Mouse (Mus musculus) intestine, postnatal 0 days (tissue): ENCODE results near the gene Sumo3. TPM values are rescaled to one million over a fixed set of nuclear protein-coding genes. Genes with fewer than 3 reads are reported as not detected.

Source experiments
- ATAC-seq: fragments of 200-750 bp; cut with Nextera tagmentation; 2 replicates; pipeline ENCODE4 v1.8.0; 2017; ENCODE audit warnings: mild to moderate bottlenecking, moderate TSS enrichment, moderate library complexity
- H3K27ac ChIP-seq: fragments of 300-500 bp; sonication (generic); 2 replicates; pipeline ENCODE4 v1.5.1; 2014; ENCODE audit warnings: mild to moderate bottlenecking, low read depth, low read length, moderate library complexity
- H3K27me3 ChIP-seq: fragments of 300-500 bp; sonication (generic); replicated peaks from 2 replicates; pipeline ENCODE4 v1.6.1; 2014; ENCODE audit warnings: low read length, mixed read lengths; ENCODE audit not compliant: control insufficient read depth, insufficient read depth
- H3K36me3 ChIP-seq: fragments of 300-500 bp; sonication (generic); 2 replicates; pipeline ENCODE4 v1.6.1; 2014; ENCODE audit warnings: mild to moderate bottlenecking, moderate library complexity; ENCODE audit not compliant: control insufficient read depth, insufficient read depth
- H3K4me1 ChIP-seq: fragments of 300-500 bp; sonication (generic); replicated peaks from 2 replicates; pipeline ENCODE4 v1.6.1; 2014; ENCODE audit warnings: antibody characterized with exemption, low read length, mixed read lengths; ENCODE audit not compliant: control insufficient read depth, insufficient read depth
- H3K4me2 ChIP-seq: fragments of 300-500 bp; sonication (generic); replicated peaks from 2 replicates; pipeline ENCODE4 v1.6.1; 2014; ENCODE audit warnings: low read depth, mild to moderate bottlenecking, moderate library complexity
- H3K4me3 ChIP-seq: fragments of 300-500 bp; sonication (generic); 2 replicates; pipeline ENCODE4 v1.5.1; 2014; ENCODE audit warnings: low read depth, low read length
- H3K9ac ChIP-seq: fragments of 300-500 bp; sonication (generic); 2 replicates; pipeline ENCODE4 v1.6.1; 2014; ENCODE audit warnings: mild to moderate bottlenecking, low read depth, low read length
- H3K9me3 ChIP-seq: fragments of 300-500 bp; sonication (generic); 2 replicates; pipeline ENCODE4 v1.6.1; 2016; ENCODE audit warnings: mixed run types; ENCODE audit not compliant: control insufficient read depth
- CTCF ChIP-seq: sonication (generic); IDR thresholded peaks from 2 replicates; pipeline ENCODE4 v1.5.1; 2016; ENCODE audit warnings: low read depth, mild to moderate bottlenecking, control low read depth, antibody characterized with exemption, moderate library complexity
- WGBS: fragments of 180-500 bp; shearing (Covaris S2); extraction: QIAGEN DNeasy Blood & Tissue Kit; methylation state at CpG from one replicate; pipeline ENCODE4 v1.1.7; 2014; 5-methylcytosine and 5-hydroxymethylcytosine counted together
- polyA plus RNA-seq: library from polyadenylated mRNA; unstranded; fragments of >200 nt; fragmentation: Nextera tagmentation; extraction: Ambion mirVana; gene quantifications from 2 replicates; pipeline ENCODE4 v1.2.1, GENCODE M21; 2015

Sumo3 gene
- polyA plus RNA-seq, 1 experiment from 2014 or later: 256 TPM

DNA sequence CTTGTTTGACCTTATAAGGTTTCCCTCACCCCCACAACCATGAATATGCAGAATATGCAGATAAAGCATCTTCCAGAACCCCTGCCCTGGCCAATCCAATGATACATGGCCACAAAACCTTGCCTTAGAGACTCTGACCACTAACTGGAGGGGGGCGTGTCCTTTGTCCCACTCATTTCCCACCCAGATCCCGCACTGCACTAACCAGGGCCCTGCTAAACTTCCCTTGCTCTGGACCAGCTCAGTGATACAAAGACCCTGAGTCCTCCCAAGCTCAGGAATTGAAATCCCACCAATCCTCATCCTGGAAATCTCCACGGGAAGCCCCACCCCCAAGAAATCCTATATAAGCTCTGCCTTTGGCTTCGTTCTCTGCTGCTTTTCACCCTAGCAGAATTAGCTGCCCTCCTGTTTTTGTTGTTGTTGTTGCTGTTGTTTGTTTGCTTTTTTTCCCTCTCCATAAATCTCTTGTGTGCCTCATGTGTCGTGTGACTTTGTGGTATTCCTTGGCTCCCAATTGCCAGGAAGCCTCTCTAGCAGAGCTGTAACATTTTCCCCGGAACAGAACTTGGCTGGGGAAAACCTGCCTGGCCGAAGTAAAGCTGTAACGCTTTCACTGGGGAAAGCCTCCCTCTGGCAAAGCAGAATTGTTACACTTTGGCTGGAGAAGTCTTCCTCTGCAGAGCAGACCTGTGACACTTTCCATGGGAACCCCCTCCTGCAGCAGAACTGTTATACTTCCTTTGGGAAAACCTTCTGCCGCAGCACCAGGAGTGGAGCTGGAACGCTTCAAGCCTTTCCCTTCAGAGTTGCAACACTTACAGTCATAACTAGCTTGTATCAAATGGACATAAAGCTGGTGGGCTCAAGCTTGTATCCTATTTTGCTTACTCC is 25.6 kb upstream of the Sumo3 start:
- no peak overlapping the region for H3K9ac ChIP-seq
- ATAC-seq: no peak
- TF ChIP-seq CTCF: no peak
- H3K27ac ChIP-seq: 0 out of 2 replicates have a peak overlapping the region, but pooled peaks have one; percentile 9
- no peaks in the 10 kb centered on the region for H3K9me3 ChIP-seq
- H3K4me1 ChIP-seq: peaks cover 7% of the 10 kb centered on the region; the same call in 1 of the 2 replicates
- no peak overlapping the region for H3K4me3 ChIP-seq
- no peaks in the 10 kb centered on the region for H3K36me3 ChIP-seq
- WGBS: 52% methylated on average over 10 of the region's 10 CpGs
- H3K27me3 ChIP-seq: no peaks in the 10 kb centered on the region
- H3K4me2 ChIP-seq: 0 out of 2 replicates have a peak overlapping the region, but pooled peaks have one; percentile 77

DNA sequence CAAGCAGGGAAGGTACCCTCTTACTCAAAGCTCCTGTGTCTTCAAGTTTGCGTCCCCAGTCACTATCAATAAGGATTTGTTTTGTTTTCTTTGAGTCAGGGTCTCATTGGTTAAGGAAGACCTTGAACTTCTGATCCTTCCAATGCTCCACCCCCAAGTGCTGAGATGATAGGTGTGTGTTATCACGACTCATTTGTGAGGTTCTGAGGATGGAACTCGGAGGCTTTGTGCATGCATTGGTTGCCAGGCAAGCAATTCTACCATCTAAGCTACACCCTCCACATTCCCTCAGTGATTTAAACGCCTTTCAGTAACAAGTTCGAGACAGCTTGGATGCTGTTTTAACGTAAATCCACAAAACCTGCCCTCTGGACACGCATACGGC is 24.9 kb upstream of the Sumo3 start:
- no peak for ATAC-seq
- no peaks in the 10 kb centered on the region for H3K9me3 ChIP-seq
- WGBS: 3% methylated on average over 8 of the region's 8 CpGs
- H3K4me3 ChIP-seq: peak overlapping the region; percentile 78
- no peak for TF ChIP-seq CTCF
- H3K27me3 ChIP-seq: no peaks in the 10 kb centered on the region
- peak overlapping the region; percentile 77 for H3K4me2 ChIP-seq
- peak overlapping the region; percentile 83; the same call in 1 of the 2 replicates for H3K9ac ChIP-seq
- peaks cover 11% of the 10 kb centered on the region for H3K4me1 ChIP-seq
- H3K27ac ChIP-seq: peak overlapping the region; percentile 99
- H3K36me3 ChIP-seq: no peaks in the 10 kb centered on the region

DNA sequence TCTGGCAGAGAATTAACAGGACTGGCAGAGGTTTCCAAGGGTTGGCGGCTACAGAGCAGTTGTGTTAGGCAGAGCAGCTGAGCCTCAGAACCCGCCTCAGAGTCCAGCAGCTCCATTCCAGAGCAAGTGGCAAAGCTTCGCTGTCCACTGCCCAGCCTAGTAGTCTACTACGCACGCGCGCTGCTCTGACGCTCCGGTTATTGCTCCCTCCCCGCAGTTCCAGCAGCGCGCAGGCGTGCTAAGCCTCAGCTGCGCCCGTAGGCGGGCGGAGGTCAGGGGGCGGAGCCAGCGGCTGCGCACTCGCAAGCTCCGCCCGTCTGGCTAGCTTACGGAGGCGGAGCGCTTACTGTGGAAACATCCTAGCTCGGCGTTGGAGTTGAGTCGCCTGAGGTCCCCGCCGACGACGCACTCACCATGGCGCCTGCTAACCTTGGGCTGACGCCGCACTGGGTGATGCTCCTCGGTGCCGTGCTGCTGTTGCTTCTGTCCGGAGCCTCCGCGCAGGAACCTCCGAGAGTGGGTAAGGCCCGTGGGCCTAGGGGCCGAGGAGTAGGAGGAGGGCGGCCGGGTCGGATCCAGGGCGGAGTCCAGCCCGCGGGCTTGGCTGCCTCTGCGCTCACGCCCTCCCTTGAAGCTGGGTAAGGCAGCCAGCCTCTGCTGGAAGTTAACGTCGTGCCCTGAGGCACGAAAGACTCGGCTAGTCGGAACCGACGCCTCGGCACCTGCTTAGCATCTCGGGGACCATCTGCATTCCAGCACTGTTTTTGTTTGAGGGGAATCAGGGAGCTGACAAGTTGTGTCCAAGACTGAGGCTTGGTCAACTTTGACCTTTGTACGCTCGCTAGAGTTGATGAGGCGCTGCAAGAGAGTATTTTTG is 24.3 kb upstream of the Sumo3 start, which contains the start of gene Pttg1ip:
Gene Pttg1ip, plus strand, starts transcription at position 313 of the 877 bp plus-strand sequence.
- Histone ChIP-seq H3K9ac (peak within 1 kb of the TSS; percentile 83), H3K4me3 (peak within 1 kb of the TSS; percentile 78), H3K4me1 (peaks cover 11% of the 10 kb centered on the region), H3K27me3 (no peaks in the 10 kb centered on the region), H3K9me3 (no peaks in the 10 kb centered on the region), H3K36me3 (no peaks in the 10 kb centered on the region), H3K4me2 (peak within 1 kb of the TSS; percentile 77), H3K27ac (peak within 1 kb of the TSS; percentile 99)
- ATAC-seq: peak; percentile 90
- WGBS: under 1% methylated on average over 64 of the region's 64 CpGs
- no peak; the same call in 1 of the 2 replicates for TF ChIP-seq CTCF

DNA sequence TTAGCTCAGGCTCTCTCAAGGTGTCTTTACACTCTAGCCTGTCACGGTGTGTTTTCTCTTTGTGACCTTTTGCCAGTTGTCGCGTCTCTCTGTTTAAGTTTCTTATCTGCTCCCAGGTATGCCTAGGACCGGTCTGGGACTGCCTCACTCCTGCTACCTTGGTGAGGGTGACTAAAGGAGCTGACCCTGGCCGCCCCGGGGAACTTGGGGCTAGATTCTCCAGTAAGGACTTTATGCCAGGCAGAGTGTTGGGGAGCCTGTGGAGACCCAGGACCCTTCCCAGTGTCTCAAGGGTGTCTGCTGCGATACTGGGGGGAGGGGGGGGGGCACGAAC is 23.6 kb upstream of the Sumo3 start:
- Histone ChIP-seq H3K9ac (peak overlapping the region; percentile 83), H3K4me2 (peak overlapping the region; percentile 77), H3K27me3 (no peaks in the 10 kb centered on the region), H3K9me3 (no peaks in the 10 kb centered on the region), H3K27ac (peak overlapping the region; percentile 99), H3K4me3 (peak overlapping the region; percentile 78), H3K36me3 (0 out of 2 replicates have a peak, but pooled peaks cover under 1% of the 10 kb centered on the region), H3K4me1 (peaks cover 13% of the 10 kb centered on the region)
- peak; percentile 36; the same call in 1 of the 2 replicates for ATAC-seq
- 2% methylated on average over 8 of the region's 8 CpGs for WGBS
- TF ChIP-seq CTCF: no peak

DNA sequence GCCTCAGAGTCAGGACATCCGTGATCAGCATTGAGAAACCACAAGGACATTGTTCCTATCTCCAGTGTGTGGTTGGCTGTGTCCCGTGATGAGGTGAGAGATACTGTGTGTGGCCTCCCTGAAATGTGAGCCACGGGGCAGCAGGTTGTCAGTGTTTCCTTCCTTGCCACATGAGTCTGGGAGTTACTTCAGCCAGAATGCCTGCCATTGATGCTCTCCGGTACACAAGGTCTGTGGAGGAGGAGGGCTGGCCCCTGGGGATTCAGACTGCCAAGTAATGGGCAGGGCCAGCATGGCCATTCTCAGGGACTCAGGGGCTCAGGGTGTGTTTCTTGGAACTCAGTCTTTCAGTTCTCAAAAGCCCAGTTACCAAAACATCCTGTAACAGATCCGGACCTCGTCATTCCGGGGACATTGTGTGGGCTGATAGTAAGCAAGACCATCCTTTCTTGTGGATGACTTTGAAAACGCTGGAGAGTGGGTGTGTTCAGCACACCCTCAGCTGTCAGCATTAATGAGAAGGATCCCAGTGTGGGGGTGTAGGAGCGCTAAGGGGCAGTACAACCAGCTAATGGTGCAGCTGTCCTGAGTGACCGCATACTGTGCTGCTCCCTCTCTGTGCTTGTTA is 22.0 kb upstream of the Sumo3 start:
- Histone ChIP-seq H3K9ac (no peak overlapping the region), H3K36me3 (peaks cover 17% of the 10 kb centered on the region; the same call in 1 of the 2 replicates), H3K27ac (peak overlapping the region; percentile 57; the same call in 1 of the 2 replicates), H3K4me1 (peaks cover 24% of the 10 kb centered on the region), H3K4me3 (no peak overlapping the region), H3K4me2 (peak overlapping the region; percentile 77), H3K9me3 (no peaks in the 10 kb centered on the region), H3K27me3 (no peaks in the 10 kb centered on the region)
- no peak for ATAC-seq
- no peak for TF ChIP-seq CTCF
- 58% methylated on average over 10 of the region's 10 CpGs for WGBS
